Mouse (Mus musculus) embryonic facial prominence, embryonic 14.5 days (tissue): ENCODE results near the gene BC055324. TPM values are rescaled to one million over a fixed set of nuclear protein-coding genes. Genes with fewer than 3 reads are reported as not detected.

Source experiments
- ATAC-seq: fragments of 200-750 bp; cut with Nextera tagmentation; 2 replicates; pipeline ENCODE4 v1.8.0; 2017; ENCODE audit warnings: low read depth, moderate number of reproducible peaks, moderate TSS enrichment
- DNase-seq: peaks from one replicate; pipeline ENCODE4 v3.0.0-alpha.2; 2015; ENCODE audit warnings: low spot score
- H3K27ac ChIP-seq: fragments of 300-500 bp; sonication (generic); replicated peaks from 2 replicates; pipeline ENCODE4 v1.5.1; 2014; ENCODE audit warnings: low read depth, mild to moderate bottlenecking, low read length, moderate library complexity
- H3K27me3 ChIP-seq: fragments of 300-500 bp; sonication (generic); replicated peaks from 2 replicates; pipeline ENCODE4 v1.6.1; 2014; ENCODE audit warnings: low read length; ENCODE audit not compliant: control insufficient read depth, insufficient read depth
- H3K36me3 ChIP-seq: fragments of 300-500 bp; sonication (generic); 2 replicates; pipeline ENCODE4 v1.6.1; 2014; ENCODE audit warnings: low read length, mixed read lengths; ENCODE audit not compliant: control insufficient read depth, insufficient read depth
- H3K4me1 ChIP-seq: fragments of 300-500 bp; sonication (generic); 2 replicates; pipeline ENCODE4 v1.6.1; 2014; ENCODE audit warnings: antibody characterized with exemption, low read length; ENCODE audit not compliant: control insufficient read depth, insufficient read depth
- H3K4me2 ChIP-seq: fragments of 300-500 bp; sonication (generic); 2 replicates; pipeline ENCODE4 v1.6.1; 2014; ENCODE audit warnings: low read depth, mild to moderate bottlenecking, low read length, moderate library complexity, mixed read lengths
- H3K4me3 ChIP-seq: fragments of 300-500 bp; sonication (generic); 2 replicates; pipeline ENCODE4 v1.5.1; 2014; ENCODE audit warnings: low read depth, mild to moderate bottlenecking, low read length
- H3K9ac ChIP-seq: fragments of 300-500 bp; sonication (generic); 2 replicates; pipeline ENCODE4 v1.6.1; 2014; ENCODE audit warnings: low read depth, mild to moderate bottlenecking, low read length, moderate library complexity, mixed read lengths
- H3K9me3 ChIP-seq: fragments of 300-500 bp; sonication (generic); 2 replicates; pipeline ENCODE4 v1.6.1; 2016; ENCODE audit warnings: low read length; ENCODE audit not compliant: control insufficient read depth
- WGBS: fragments of 180-500 bp; shearing (Covaris S2); extraction: QIAGEN DNeasy Blood & Tissue Kit; methylation state at CpG from one replicate; pipeline ENCODE4 v1.1.7; 2014; 5-methylcytosine and 5-hydroxymethylcytosine counted together
- polyA plus RNA-seq: library from polyadenylated mRNA; unstranded; fragments of >200 nt; fragmentation: Nextera tagmentation; extraction: Ambion mirVana; gene quantifications from 2 replicates; pipeline ENCODE4 v1.2.1, GENCODE M21; 2014

BC055324 gene
- polyA plus RNA-seq, 1 experiment from 2014 or later, result 16.8 TPM

DNA sequence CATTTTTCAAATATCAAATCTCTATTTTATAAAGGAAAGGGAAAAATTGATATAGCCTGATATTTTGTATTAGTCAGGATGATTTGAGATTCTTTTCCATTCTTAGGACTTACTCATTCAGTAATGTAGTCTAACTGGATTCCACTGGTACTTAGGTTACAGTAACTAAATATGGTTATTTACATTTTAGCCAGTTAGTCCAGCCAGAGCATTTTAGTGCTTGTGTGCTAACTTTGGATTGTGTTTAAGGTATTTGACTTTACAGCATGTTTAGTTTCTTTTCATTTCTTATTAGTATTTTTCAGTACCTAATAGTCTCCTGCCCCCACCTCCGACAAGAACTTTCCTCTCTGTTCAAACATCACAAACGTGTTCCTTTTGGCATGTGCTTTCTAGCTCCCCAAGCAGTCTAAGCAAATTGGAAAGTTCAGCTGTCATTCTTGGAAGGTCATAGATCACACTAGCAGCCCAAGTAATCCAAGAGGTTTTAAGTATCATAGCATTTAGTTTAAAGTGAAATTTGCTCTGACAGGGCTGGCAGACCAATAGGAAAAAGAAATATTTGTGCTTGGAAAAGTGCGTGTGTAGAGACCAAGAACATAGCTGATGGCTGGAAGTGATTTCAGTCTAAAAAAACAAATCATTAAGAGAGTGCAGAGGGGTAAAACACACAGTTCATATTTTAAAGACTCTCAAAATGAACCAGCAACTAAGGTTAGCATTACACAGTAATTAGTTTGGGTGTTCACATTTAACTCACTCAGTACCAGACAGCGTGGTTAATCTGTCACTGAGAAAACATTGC is 87.4 kb downstream of the BC055324 start:
- H3K4me1 ChIP-seq, result peaks cover 17% of the 10 kb centered on the region
- H3K9me3 ChIP-seq, result no peaks in the 10 kb centered on the region
- peak; percentile 87 for DNase-seq
- H3K4me2 ChIP-seq, result no peak overlapping the region
- no peaks in the 10 kb centered on the region for H3K27me3 ChIP-seq
- H3K27ac ChIP-seq, result peak overlapping the region; percentile 70
- H3K36me3 ChIP-seq, result 0 out of 2 replicates have a peak, but pooled peaks cover 7% of the 10 kb centered on the region
- H3K4me3 ChIP-seq, result no peak overlapping the region
- peak; percentile 80 for ATAC-seq
- no peak overlapping the region for H3K9ac ChIP-seq
- 19% methylated on average over 4 of the region's 4 CpGs for WGBS

- H3K4me1 ChIP-seq, result peaks cover 15% of the 10 kb centered on the region
Observed at GRCm38 (mm10) chr1:163903411-163903810, 91.2 kb downstream of the BC055324 start.

DNA sequence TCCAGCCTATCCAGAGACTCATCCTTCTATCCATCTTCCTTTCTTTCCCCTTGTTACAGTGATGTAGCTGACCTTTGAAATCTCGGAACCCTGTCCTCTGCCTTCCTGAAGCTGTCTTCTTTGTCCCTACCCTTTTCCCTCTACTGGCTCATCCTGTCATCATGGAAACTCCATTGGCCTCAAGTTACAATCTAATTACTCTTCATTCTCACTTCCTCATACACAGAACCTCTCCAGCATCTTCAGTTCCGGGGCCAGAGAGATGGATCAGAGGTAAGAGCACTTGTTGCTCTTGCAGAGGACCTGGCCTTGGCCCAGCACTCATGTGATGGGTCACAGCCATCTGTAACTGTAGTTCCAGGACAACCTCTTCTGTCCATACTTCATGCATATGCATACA is 94.4 kb downstream of the BC055324 start:
- ATAC-seq (no peak), DNase-seq (no peak)
- Histone ChIP-seq H3K4me3 (no peak overlapping the region), H3K36me3 (0 out of 2 replicates have a peak, but pooled peaks cover 6% of the 10 kb centered on the region), H3K27ac (no peak overlapping the region), H3K27me3 (no peaks in the 10 kb centered on the region), H3K9ac (no peak overlapping the region), H3K4me1 (peaks cover 10% of the 10 kb centered on the region), H3K9me3 (no peaks in the 10 kb centered on the region), H3K4me2 (no peak overlapping the region)
- WGBS, result 85% methylated on average over 2 of the region's 2 CpGs

More at GRCm38 (mm10) chr1:163903411-163903810, 91.2 kb downstream of the BC055324 start:
- no peak overlapping the region for H3K4me3 ChIP-seq
- H3K27me3 ChIP-seq, result no peaks in the 10 kb centered on the region
- no peak for DNase-seq
- no peak overlapping the region for H3K27ac ChIP-seq
- H3K9ac ChIP-seq, result no peak overlapping the region
- no peaks in the 10 kb centered on the region for H3K9me3 ChIP-seq
- no peak overlapping the region for H3K4me2 ChIP-seq
- no peak for ATAC-seq
- 91% methylated on average over 3 of the region's 3 CpGs for WGBS
- H3K36me3 ChIP-seq, result 0 out of 2 replicates have a peak, but pooled peaks cover 9% of the 10 kb centered on the region

DNA sequence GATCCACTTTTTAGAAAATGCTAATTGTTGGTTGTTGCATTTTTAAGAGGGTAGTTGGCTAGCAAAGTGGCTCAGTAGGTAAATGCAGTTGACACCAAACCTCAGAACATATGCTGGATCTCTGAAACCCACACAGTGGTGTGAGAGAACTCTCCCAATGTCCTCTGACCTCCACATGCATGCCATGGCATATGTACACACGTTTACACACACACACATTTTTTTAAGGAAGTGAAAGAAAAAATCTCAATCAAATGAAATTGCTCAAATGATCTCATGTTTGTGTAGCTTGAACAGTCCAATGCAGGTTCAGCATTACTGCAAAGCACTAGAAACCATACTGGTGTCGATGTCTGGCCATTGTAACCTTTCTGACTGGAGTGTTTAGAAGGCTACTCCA is 95.0 kb downstream of the BC055324 start:
- no peak overlapping the region for H3K4me2 ChIP-seq

GRCm38 (mm10) chr1:163898291-163898764 is 96.3 kb downstream of the BC055324 start:
- DNase-seq, result peak; percentile 81
- no peak overlapping the region; the same call in 1 of the 2 replicates for H3K4me2 ChIP-seq
- 0 out of 2 replicates have a peak, but pooled peaks cover 6% of the 10 kb centered on the region for H3K36me3 ChIP-seq
- H3K9me3 ChIP-seq, result no peaks in the 10 kb centered on the region
- no peaks in the 10 kb centered on the region for H3K27me3 ChIP-seq
- H3K4me3 ChIP-seq, result no peak overlapping the region
- H3K27ac ChIP-seq, result peak overlapping the region; percentile 74
- peaks cover 20% of the 10 kb centered on the region for H3K4me1 ChIP-seq
- H3K9ac ChIP-seq, result no peak overlapping the region
- 24% methylated on average over 5 of the region's 5 CpGs for WGBS
- peak; percentile 68 for ATAC-seq

More for the DNA sequence above, 95.0 kb downstream of the BC055324 start:
- H3K36me3 ChIP-seq, result 0 out of 2 replicates have a peak, but pooled peaks cover 6% of the 10 kb centered on the region
- H3K4me3 ChIP-seq, result no peak overlapping the region
- WGBS, result 85% methylated on average over 2 of the region's 2 CpGs
- DNase-seq (no peak), ATAC-seq (no peak)
- no peaks in the 10 kb centered on the region for H3K27me3 ChIP-seq
- peaks cover 14% of the 10 kb centered on the region for H3K4me1 ChIP-seq
- H3K9ac ChIP-seq, result no peak overlapping the region
- H3K9me3 ChIP-seq, result no peaks in the 10 kb centered on the region
- H3K27ac ChIP-seq, result no peak overlapping the region

Other genes starting within 250 kb of the BC055324 start
- gene Kifap3, start 215.2 kb downstream of the BC055324 start, polyA plus RNA-seq, result 48.2 and 52.4 TPM in 2 replicates
- gene Scyl3, start 65.7 kb downstream of the BC055324 start, polyA plus RNA-seq, result 15.6 and 15.9 TPM in 2 replicates
- 7.7 and 8.1 TPM in 2 replicates for gene Mettl18, start 93 bp upstream of the BC055324 start, polyA plus RNA-seq
- 0.13 and 0.25 TPM in 2 replicates for gene Sele, start 53.4 kb upstream of the BC055324 start, polyA plus RNA-seq
- 0.56 and 0.79 TPM in 2 replicates for gene Sell, start 67.2 kb upstream of the BC055324 start, polyA plus RNA-seq
- gene Selp, start 120.5 kb upstream of the BC055324 start, polyA plus RNA-seq, result 0.34 and 0.71 TPM in 2 replicates
- gene F5, start 157.0 kb upstream of the BC055324 start, polyA plus RNA-seq, result 0.21 TPM in 2 replicates